Mouse (Mus musculus) liver, embryonic 14.5 days (tissue): Measurements from ENCODE around the gene Fgf7.

Experiments used
- CTCF ChIP-seq: IDR thresholded peaks from 2 replicates; pipeline ENCODE4 v1.5.1; 2016; ENCODE audit warnings: antibody characterized with exemption, low read depth, control low read depth
- EP300 ChIP-seq: IDR thresholded peaks from 2 replicates; pipeline ENCODE4 v1.6.1; 2016; ENCODE audit warnings: antibody characterized with exemption, low read depth

DNA sequence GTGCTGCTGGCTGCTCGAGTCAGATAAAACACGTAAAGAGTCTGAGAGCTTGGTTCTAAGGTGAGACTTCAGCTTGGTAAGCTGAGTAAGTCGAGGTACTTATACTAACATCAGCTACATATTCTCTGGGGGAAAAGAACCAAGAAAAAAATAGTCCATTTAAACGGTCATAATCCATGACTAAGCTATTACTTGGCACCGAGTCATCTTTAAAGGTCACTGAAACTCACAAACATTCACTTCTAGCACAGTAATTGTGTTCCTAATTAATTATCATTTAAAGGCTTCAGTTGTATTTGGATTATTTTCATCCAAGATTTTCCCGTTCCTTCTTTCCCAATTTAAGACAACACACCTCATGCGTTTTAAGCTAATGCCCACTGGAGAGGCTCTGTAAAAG is 28.4 kb downstream of the Fgf7 start:
- TF ChIP-seq CTCF = no peak
- TF ChIP-seq EP300 = no peak
